Mouse (Mus musculus) midbrain, embryonic 16.5 days (tissue): ENCODE measurements around the gene Ezh1. TPM values are rescaled to one million over a fixed set of nuclear protein-coding genes. Genes with fewer than 3 reads are reported as not detected.

Experiments used
- ATAC-seq: fragments of 200-750 bp; cut with Nextera tagmentation; 2 replicates; pipeline ENCODE4 v1.8.0; 2017; ENCODE audit warnings: moderate TSS enrichment
- H3K27ac ChIP-seq: fragments of 300-500 bp; sonication (generic); 2 replicates; pipeline ENCODE4 v1.5.1; 2014; ENCODE audit warnings: mild to moderate bottlenecking, low read length, mixed read lengths
- H3K27me3 ChIP-seq: fragments of 300-500 bp; sonication (generic); 2 replicates; pipeline ENCODE4 v1.6.1; 2014; ENCODE audit warnings: low read depth, low read length, mixed read lengths; ENCODE audit not compliant: control insufficient read depth, insufficient read depth
- H3K36me3 ChIP-seq: fragments of 300-500 bp; sonication (generic); 2 replicates; pipeline ENCODE4 v1.6.1; 2014; ENCODE audit warnings: mild to moderate bottlenecking, low read length, moderate library complexity, mixed read lengths; ENCODE audit not compliant: control insufficient read depth, insufficient read depth
- H3K4me1 ChIP-seq: fragments of 300-500 bp; sonication (generic); 2 replicates; pipeline ENCODE4 v1.6.1; 2014; ENCODE audit warnings: mild to moderate bottlenecking, low read length, mixed read lengths; ENCODE audit not compliant: control insufficient read depth, insufficient read depth
- H3K4me2 ChIP-seq: fragments of 300-500 bp; sonication (generic); 2 replicates; pipeline ENCODE4 v1.6.1; 2014; ENCODE audit warnings: mild to moderate bottlenecking, low read length, mixed read lengths
- H3K4me3 ChIP-seq: fragments of 300-500 bp; sonication (generic); 2 replicates; pipeline ENCODE4 v1.5.1; 2014; ENCODE audit warnings: low read depth, mild to moderate bottlenecking, low read length, moderate library complexity, mixed read lengths
- H3K9ac ChIP-seq: fragments of 300-500 bp; sonication (generic); 2 replicates; pipeline ENCODE4 v1.6.1; 2014; ENCODE audit warnings: low read depth, low read length, mixed read lengths
- H3K9me3 ChIP-seq: fragments of 300-500 bp; sonication (generic); replicated peaks from 2 replicates; pipeline ENCODE4 v1.6.1; 2014; ENCODE audit warnings: mild to moderate bottlenecking, low read length, mixed read lengths; ENCODE audit not compliant: control insufficient read depth, poor library complexity, severe bottlenecking
- WGBS: fragments of 180-500 bp; shearing (Covaris S2); extraction: QIAGEN DNeasy Blood & Tissue Kit; methylation state at CpG from one replicate; pipeline ENCODE4 v1.1.7; 2014; 5-methylcytosine and 5-hydroxymethylcytosine counted together
- polyA plus RNA-seq: library from polyadenylated mRNA; unstranded; fragments of >200 nt; fragmentation: Nextera tagmentation; extraction: Ambion mirVana; gene quantifications from 2 replicates; pipeline ENCODE4 v1.2.1, GENCODE M21; 2015

Ezh1 gene
- polyA plus RNA-seq, 1 experiment from 2014 or later, result 34.4 TPM

DNA sequence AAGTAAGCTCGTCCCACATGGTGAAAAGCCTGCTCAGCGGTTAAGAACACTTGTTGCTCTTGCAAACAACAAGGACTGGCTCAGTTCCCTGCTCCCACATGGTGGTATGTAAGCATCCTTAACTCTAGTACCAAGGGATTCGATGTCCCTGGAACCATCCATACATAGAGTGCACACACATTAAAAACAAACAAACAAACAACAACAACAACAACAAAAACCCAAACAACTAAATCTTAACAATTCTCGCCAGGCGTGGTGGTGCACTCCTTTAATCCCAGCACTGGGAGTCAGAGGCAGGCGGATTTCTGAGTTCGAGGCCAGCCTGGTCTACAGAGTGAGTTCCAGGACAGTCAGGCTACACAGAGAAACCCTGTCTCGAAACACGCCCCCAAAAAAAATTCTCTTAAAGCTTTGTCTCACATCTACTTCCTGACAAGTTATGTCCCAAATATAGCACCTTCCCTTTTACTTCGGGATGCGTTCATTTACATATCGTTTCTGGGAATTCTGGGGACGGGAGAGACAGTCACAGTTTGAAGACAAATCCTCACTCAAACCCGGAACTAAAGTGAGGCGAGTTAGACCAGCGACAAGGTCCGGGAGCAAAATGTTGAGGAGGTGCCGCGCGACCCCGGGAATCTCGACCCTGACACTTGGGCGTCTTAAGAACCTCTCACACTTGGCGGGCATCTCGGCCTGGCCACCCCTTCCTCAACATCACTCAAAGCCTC lies 765 bp downstream of the Ezh1 start:
- H3K4me1 ChIP-seq, result peaks cover 5% of the 10 kb centered on the region; the same call in 1 of the 2 replicates
- H3K36me3 ChIP-seq, result no peaks in the 10 kb centered on the region
- WGBS, result 18% methylated on average over 25 of the region's 25 CpGs
- peak overlapping the region; percentile 53 for H3K27ac ChIP-seq
- H3K27me3 ChIP-seq, result peaks cover 2% of the 10 kb centered on the region; the same call in 1 of the 2 replicates
- peak overlapping the region; percentile 95 for H3K9ac ChIP-seq
- no peaks in the 10 kb centered on the region for H3K9me3 ChIP-seq
- peak overlapping the region; percentile 81 for H3K4me2 ChIP-seq
- peak overlapping the region; percentile 84 for H3K4me3 ChIP-seq
- no peak; the same call in 1 of the 2 replicates for ATAC-seq

DNA sequence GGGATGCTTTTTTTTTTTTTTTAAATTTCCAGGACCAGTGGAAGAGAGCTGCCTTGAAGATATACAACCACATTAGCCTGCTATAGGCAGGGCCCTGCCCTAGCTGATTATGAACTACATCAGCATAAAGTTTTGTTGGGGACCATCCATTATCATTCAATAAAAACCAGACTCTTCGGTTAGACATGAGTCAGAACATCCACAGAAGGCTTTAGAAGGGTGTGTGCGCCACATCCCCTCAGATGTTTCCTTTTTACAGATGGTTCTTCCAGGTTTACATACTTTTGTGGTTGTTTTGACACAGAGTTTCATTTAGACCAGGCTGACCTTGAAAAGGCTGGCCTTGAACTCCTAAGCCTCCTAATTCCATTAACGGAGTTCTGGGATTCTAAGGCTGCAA lies 1.9 kb downstream of the Ezh1 start:
- Histone ChIP-seq H3K9me3 (no peaks in the 10 kb centered on the region), H3K4me1 (peaks cover 5% of the 10 kb centered on the region; the same call in 1 of the 2 replicates), H3K27me3 (no peaks in the 10 kb centered on the region), H3K4me2 (no peak overlapping the region), H3K36me3 (no peaks in the 10 kb centered on the region), H3K27ac (no peak overlapping the region), H3K4me3 (no peak overlapping the region), H3K9ac (no peak overlapping the region)
- WGBS, result 92% methylated on average over 3 of the region's 3 CpGs
- no peak for ATAC-seq

DNA sequence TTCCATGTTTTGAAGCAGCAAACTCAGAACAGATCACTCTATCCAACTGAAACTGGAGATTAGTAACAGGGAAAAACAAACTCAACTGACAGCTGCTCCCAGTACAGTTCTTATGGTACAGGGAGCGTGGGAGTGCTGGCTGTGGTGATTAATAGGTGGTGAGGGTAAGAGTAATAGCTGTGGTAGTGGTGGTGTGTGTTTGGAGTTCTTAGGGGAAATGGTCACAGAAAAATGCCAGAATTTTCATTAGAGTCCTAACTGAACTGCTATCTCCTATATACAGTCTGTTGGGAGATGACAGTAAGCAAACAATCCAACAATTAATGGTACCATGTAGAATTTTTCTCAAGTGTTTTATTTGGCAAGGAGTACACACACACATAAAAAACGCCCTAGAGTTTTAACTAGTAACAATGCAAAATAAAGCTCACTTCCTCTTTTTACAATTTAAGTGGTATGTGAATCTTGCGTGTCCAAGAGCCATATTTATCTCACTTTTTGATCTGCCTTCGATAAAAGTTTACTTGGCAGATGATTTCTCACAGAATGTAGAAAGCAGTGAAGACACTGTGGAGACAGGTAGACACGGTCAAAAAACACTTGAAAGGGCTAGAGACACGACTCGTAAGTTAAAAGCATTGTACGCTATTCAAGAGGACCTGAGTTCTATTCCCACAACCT lies 4.8 kb downstream of the Ezh1 start:
- WGBS, result 91% methylated on average over 8 of the region's 8 CpGs
- Histone ChIP-seq H3K27me3 (no peaks in the 10 kb centered on the region), H3K4me3 (no peak overlapping the region), H3K4me2 (no peak overlapping the region), H3K9ac (no peak overlapping the region), H3K4me1 (peaks cover 5% of the 10 kb centered on the region; the same call in 1 of the 2 replicates), H3K9me3 (no peaks in the 10 kb centered on the region), H3K27ac (no peak overlapping the region), H3K36me3 (peaks cover 6% of the 10 kb centered on the region)
- no peak for ATAC-seq

DNA sequence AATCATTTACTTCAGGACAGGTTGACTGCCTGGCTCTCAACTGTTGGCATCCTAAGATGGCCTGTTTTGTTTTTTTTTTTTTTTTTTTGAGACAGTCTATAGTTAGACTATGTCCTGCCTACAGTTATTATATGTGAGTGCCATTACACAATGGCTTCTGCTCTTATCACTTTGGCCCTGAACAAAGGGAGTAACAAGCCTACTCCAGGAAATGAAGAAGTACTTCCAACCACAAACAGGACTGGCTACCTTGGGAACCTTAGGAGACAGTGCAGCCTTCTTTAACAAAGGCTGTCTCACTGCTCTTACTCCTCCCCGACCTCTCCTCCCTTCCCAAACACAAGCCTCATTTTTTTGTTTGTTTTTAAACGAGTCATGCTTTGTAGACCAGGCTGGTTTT lies 5.4 kb downstream of the Ezh1 start:
- H3K36me3 ChIP-seq, result peaks cover 9% of the 10 kb centered on the region
- H3K9ac ChIP-seq, result no peak overlapping the region
- no peaks in the 10 kb centered on the region for H3K9me3 ChIP-seq
- no peak for ATAC-seq
- H3K4me3 ChIP-seq, result no peak overlapping the region
- no peak overlapping the region for H3K27ac ChIP-seq
- H3K27me3 ChIP-seq, result no peaks in the 10 kb centered on the region
- H3K4me2 ChIP-seq, result no peak overlapping the region
- H3K4me1 ChIP-seq, result peaks cover 5% of the 10 kb centered on the region; the same call in 1 of the 2 replicates
- WGBS, result 66% methylated on average over 2 of the region's 2 CpGs

DNA sequence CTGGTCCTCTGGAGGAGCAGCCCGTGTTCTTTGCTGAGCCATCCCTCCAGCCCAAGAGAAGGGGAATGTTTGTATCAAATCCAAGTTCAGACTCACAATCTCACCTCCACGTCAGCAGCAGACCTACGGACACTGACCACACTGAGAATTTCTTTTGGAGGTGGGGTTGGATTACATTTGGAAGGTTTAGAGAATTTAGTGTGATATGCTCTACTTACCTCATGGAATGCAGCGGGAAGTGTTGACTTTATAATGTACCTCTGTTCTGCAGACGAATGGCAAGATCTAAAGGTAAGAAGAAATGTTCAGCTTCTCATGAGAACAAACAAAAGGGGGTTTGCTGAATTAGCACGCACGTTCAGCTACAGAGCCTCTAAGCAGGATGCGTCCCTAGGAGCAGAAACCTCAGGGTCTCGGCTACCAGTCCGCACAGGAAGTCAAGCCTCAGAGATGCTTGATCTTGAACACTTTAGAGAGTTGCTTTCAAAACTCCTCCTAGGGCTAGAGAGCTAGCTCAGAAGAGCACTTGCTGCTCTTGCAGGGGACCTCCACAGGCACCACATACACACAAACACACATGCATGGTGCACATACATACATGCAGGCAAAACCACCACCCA lies 7.7 kb downstream of the Ezh1 start:
- no peak for ATAC-seq
- no peak overlapping the region for H3K9ac ChIP-seq
- no peak overlapping the region for H3K4me2 ChIP-seq
- peaks cover 9% of the 10 kb centered on the region for H3K36me3 ChIP-seq
- no peaks in the 10 kb centered on the region for H3K27me3 ChIP-seq
- H3K9me3 ChIP-seq, result no peaks in the 10 kb centered on the region
- H3K27ac ChIP-seq, result no peak overlapping the region
- no peak overlapping the region for H3K4me3 ChIP-seq
- 84% methylated on average over 10 of the region's 10 CpGs for WGBS
- no peaks in the 10 kb centered on the region for H3K4me1 ChIP-seq

DNA sequence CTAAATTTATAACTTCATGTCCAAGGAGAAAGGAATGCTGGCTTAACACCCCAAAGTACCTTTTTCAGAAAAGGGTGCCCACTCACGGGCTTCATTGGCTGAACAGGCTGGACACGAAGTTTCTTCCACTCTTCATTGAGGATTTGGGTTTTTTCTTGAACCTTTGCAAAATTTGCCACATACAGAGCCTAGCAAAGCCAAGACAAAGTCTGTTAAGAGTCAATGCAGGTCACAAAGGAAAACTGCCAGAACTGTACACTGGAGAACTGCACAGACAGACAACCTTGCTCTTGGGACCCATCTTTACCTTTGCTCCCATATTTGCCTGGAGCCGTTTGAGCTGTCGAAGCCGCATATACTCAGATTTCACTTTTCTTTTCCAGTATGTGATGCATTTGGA lies 9.3 kb downstream of the Ezh1 start:
- Histone ChIP-seq H3K36me3 (peaks cover 9% of the 10 kb centered on the region), H3K4me2 (no peak overlapping the region), H3K9ac (no peak overlapping the region), H3K4me3 (no peak overlapping the region), H3K27me3 (no peaks in the 10 kb centered on the region), H3K9me3 (no peaks in the 10 kb centered on the region), H3K4me1 (no peaks in the 10 kb centered on the region), H3K27ac (no peak overlapping the region)
- ATAC-seq, result no peak
- WGBS, result 89% methylated on average over 5 of the region's 5 CpGs

DNA sequence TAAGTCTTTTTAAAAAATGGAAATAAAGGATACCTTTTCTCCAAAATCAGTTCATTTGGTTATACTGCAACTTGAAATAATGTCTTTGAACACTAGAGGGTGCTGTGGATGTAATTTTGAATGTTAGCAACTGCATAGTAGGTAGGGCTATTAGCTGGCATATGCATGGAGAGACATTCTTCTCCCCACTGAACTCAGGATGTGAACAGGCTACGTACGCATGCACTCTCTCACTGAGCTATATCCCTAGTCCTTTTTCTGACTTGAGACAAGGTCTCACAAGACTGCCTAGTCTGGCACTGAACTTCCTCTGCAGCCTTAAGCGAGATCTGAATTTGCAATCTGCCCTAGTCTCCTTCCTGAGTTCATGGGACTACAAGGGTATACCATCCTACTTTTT lies 14.3 kb downstream of the Ezh1 start:
- Histone ChIP-seq H3K4me3 (no peak overlapping the region), H3K9ac (no peak overlapping the region), H3K36me3 (peaks cover 7% of the 10 kb centered on the region), H3K4me2 (no peak overlapping the region), H3K27ac (no peak overlapping the region), H3K27me3 (no peaks in the 10 kb centered on the region), H3K9me3 (no peaks in the 10 kb centered on the region), H3K4me1 (no peaks in the 10 kb centered on the region)
- no peak for ATAC-seq
- 42% methylated on average over 3 of the region's 3 CpGs for WGBS

DNA sequence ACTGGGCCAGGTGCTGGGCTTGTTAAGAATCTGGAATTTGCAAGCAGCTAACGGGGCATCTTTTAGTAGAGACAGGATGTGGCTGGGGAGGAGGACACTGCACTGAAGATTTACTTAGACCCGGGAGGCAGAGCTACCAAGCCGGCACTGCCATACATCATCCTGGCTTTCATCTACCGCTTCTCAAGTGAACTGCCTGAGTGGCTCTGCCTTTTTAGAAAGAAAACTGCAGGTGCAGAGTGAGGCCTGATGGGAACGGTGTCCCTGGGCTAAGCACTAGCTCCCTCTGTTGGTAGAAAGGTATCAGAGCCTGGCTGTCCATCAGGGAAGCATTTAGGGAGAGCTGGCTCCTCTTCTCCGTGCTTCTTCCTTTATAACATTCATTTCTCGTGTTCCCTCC lies 25.3 kb downstream of the Ezh1 start:
- H3K4me3 ChIP-seq, result no peak overlapping the region
- whole genome bisulfite sequencing, result 25% methylated on average over 7 of the region's 7 CpGs
- H3K9me3 ChIP-seq, result no peaks in the 10 kb centered on the region
- H3K9ac ChIP-seq, result peak overlapping the region; percentile 18; the same call in 1 of the 2 replicates
- H3K4me1 ChIP-seq, result 0 out of 2 replicates have a peak, but pooled peaks cover 3% of the 10 kb centered on the region
- H3K27me3 ChIP-seq, result no peaks in the 10 kb centered on the region
- peaks cover 13% of the 10 kb centered on the region; the same call in 1 of the 2 replicates for H3K36me3 ChIP-seq
- no peak overlapping the region for H3K4me2 ChIP-seq
- no peak for ATAC-seq
- H3K27ac ChIP-seq, result no peak overlapping the region

DNA sequence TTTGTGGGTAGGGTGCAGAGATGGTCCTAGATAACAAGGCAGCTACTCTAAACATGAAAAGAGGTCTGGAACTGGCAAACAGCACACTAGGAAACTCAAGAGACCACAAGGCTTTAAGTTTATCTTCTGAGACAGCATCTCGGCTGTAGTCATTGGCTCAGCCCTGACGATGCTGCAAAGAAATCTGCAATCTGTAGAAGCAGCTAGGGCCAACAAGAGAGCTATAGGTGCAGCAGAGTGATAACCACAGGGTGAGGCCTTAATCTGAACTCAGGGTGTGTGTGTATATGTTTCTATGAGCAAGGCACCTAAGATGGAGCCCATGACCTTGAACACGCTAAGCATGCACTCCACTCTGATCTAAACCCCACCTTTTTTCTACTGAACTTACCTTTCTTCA lies 26.7 kb downstream of the Ezh1 start:
- Histone ChIP-seq H3K4me1 (0 out of 2 replicates have a peak, but pooled peaks cover 3% of the 10 kb centered on the region), H3K27ac (no peak overlapping the region), H3K36me3 (peaks cover 13% of the 10 kb centered on the region; the same call in 1 of the 2 replicates), H3K4me3 (no peak overlapping the region), H3K4me2 (no peak overlapping the region), H3K9me3 (no peaks in the 10 kb centered on the region), H3K9ac (no peak overlapping the region), H3K27me3 (no peaks in the 10 kb centered on the region)
- WGBS, result 94% methylated on average over 3 of the region's 3 CpGs
- ATAC-seq, result no peak
